Mouse (Mus musculus) intestine, embryonic 16.5 days (tissue): Measurements from ENCODE around the gene 3110018I06Rik. TPM values are rescaled to one million over a fixed set of nuclear protein-coding genes. Genes with fewer than 3 reads are reported as not detected.

ENCODE experiments used
- ATAC-seq: fragments of 200-750 bp; cut with Nextera tagmentation; 2 replicates; pipeline ENCODE4 v1.8.0; 2017; ENCODE audit warnings: moderate TSS enrichment, moderate library complexity
- H3K27ac ChIP-seq: fragments of 300-500 bp; sonication (generic); 2 replicates; pipeline ENCODE4 v1.5.1; 2014; ENCODE audit warnings: mild to moderate bottlenecking, low read length
- H3K27me3 ChIP-seq: fragments of 300-500 bp; sonication (generic); replicated peaks from 2 replicates; pipeline ENCODE4 v1.6.1; 2014; ENCODE audit warnings: low read length, control low read depth, mixed read lengths; ENCODE audit not compliant: control insufficient read depth, insufficient read depth
- H3K36me3 ChIP-seq: fragments of 300-500 bp; sonication (generic); 2 replicates; pipeline ENCODE4 v1.6.1; 2014; ENCODE audit warnings: low read length, control low read depth; ENCODE audit not compliant: control insufficient read depth, insufficient read depth
- H3K4me1 ChIP-seq: fragments of 300-500 bp; sonication (generic); 2 replicates; pipeline ENCODE4 v1.6.1; 2014; ENCODE audit warnings: low read length, control low read depth, mixed read lengths; ENCODE audit not compliant: control insufficient read depth, insufficient read depth
- H3K4me2 ChIP-seq: fragments of 300-500 bp; sonication (generic); 2 replicates; pipeline ENCODE4 v1.6.1; 2014; ENCODE audit warnings: low read depth, low read length, control low read depth
- H3K4me3 ChIP-seq: fragments of 300-500 bp; sonication (generic); 2 replicates; pipeline ENCODE4 v1.5.1; 2014; ENCODE audit warnings: mild to moderate bottlenecking, low read length
- H3K9ac ChIP-seq: fragments of 300-500 bp; sonication (generic); 2 replicates; pipeline ENCODE4 v1.6.1; 2014; ENCODE audit warnings: low read depth, low read length
- H3K9me3 ChIP-seq: fragments of 300-500 bp; sonication (generic); 2 replicates; pipeline ENCODE4 v1.6.1; 2016; ENCODE audit warnings: low read length, control low read depth; ENCODE audit not compliant: control insufficient read depth
- WGBS: fragments of 180-500 bp; shearing (Covaris S2); extraction: QIAGEN DNeasy Blood & Tissue Kit; methylation state at CpG from one replicate; pipeline ENCODE4 v1.1.7; 2014; 5-methylcytosine and 5-hydroxymethylcytosine counted together
- polyA plus RNA-seq: library from polyadenylated mRNA; unstranded; fragments of >200 nt; fragmentation: Nextera tagmentation; extraction: Ambion mirVana; gene quantifications from 2 replicates; pipeline ENCODE4 v1.2.1, GENCODE M21; 2015

The 3110018I06Rik gene
- polyA plus RNA-seq, 1 experiment from 2014 or later = not detected

DNA sequence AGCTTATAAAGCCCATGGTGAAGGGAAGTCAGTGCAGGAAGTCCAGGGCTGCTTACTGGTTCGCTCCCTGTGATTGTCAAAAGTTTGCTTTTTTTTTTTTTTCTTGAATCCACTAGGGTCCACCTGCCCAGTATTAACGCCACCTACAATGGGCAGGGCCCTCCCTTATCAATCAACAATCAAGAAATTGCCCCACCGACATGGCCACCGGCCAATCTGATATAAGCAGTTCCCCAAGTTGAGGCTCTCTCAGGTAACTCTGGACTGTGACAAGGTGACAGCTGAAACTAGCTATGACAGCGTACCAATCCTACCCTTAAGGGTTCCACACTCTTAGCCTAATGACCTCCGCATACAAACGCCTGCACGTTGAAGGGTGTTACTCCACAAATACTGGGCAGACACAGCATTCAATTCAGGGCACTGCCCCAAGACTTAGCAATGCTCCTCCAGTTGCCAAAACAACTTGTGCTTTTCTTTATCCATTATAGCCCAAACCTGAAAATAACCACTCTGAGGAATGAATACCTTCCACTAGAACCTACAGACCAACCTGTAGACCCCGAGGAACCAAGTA, 21.3 kb downstream of the 3110018I06Rik start:
- no peaks in the 10 kb centered on the region for H3K36me3 ChIP-seq
- no peak for ATAC-seq
- H3K9me3 ChIP-seq = no peaks in the 10 kb centered on the region
- 79% methylated on average over 9 of the region's 9 CpGs for WGBS
- H3K4me3 ChIP-seq = no peak overlapping the region
- no peaks in the 10 kb centered on the region for H3K4me1 ChIP-seq
- no peaks in the 10 kb centered on the region for H3K27me3 ChIP-seq
- no peak overlapping the region for H3K27ac ChIP-seq
- no peak overlapping the region for H3K4me2 ChIP-seq
- H3K9ac ChIP-seq = no peak overlapping the region

DNA sequence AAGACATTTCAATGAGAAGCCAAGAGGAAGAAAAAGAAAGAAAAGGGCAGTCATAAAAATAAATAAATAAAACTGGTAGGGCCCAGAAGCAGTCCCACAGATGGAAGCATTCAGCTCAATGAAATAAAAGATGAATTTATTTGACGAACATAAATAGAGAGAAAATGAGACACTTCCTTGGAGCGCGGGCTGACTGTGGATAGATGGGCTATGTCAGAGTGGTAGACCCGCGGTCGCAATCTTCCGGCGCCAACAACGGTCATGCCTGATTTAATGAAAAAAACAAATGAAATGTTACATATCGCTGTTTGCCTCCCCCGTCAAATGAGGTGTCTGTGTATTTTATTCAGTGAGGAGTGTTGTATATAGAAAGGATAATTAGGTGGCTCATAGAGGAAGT, 22.7 kb downstream of the 3110018I06Rik start:
- H3K4me3 ChIP-seq = no peak overlapping the region
- no peaks in the 10 kb centered on the region for H3K9me3 ChIP-seq
- H3K36me3 ChIP-seq = no peaks in the 10 kb centered on the region
- H3K4me1 ChIP-seq = no peaks in the 10 kb centered on the region
- no peak overlapping the region for H3K9ac ChIP-seq
- 89% methylated on average over 11 of the region's 11 CpGs for WGBS
- H3K4me2 ChIP-seq = no peak overlapping the region
- ATAC-seq = no peak
- no peaks in the 10 kb centered on the region for H3K27me3 ChIP-seq
- H3K27ac ChIP-seq = no peak overlapping the region

DNA sequence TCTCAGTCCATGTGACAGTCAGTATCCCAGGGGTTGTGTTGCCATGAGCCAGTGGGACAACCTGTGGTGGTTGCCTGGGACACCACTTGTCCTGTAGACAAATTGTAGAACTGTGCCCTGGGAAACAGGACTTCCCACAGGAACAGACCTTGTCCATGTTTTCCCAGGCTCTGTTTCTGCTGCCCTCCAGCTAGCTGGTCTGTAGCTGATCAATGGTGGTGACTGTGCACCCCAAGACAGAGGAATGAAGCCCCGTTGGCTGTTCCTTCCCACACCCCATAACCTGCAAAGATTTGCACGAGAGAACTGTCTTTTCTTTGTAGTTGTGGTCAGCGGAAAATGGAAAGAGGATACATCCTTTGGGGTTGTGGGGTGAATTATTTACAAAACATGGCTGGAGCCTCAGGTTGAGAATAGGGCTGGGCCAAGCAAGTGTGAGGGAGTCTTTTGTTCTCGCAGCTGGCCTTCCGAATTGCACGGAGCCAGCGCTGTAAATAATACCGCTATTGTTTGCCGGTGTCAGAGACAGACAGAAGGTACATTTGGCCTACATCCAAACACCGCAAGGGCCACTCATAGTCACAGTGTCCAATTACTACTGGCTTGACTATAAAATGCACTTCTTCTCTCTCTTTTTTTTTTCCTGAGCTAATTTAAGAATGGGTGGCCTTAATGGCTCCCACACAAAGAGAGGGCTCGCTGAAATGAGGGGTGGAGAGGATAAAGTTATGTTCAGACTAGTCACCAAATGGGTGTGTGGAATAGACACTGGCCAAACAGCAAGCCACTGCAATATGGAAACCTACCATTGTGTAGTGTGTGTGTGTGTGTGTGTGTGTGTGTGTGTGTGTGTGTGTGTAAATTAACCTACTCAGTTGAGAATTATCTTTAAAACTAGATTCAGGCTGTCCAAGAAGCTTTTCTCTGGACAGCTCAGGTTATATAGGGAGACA, 28.1 kb downstream of the 3110018I06Rik start:
- Histone ChIP-seq H3K36me3 (no peaks in the 10 kb centered on the region), H3K4me2 (no peak overlapping the region), H3K9ac (no peak overlapping the region), H3K27me3 (no peaks in the 10 kb centered on the region), H3K4me3 (no peak overlapping the region), H3K27ac (no peak overlapping the region), H3K9me3 (no peaks in the 10 kb centered on the region), H3K4me1 (no peaks in the 10 kb centered on the region)
- WGBS = 61% methylated on average over 11 of the region's 11 CpGs
- ATAC-seq = no peak

DNA sequence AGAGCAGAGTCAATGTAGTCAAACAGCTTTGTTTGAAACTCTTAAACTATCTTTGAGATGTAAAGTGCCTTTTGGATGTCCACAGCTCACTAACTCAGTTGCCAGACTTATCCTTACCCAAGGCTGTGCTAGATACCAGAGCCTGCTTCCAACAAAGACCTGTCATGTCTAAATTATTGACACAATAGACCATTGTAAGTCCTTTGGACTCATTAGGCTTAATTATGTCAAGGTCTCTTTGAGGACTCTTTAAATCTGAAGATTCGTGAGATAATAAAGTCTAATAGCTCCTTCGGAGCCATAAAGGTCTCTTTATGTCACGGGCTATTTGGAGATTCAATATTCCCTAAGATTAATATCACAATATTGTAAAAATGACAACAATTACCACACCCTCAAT, 32.5 kb downstream of the 3110018I06Rik start:
- Histone ChIP-seq H3K9ac (no peak overlapping the region), H3K27me3 (no peaks in the 10 kb centered on the region), H3K4me2 (no peak overlapping the region), H3K4me1 (no peaks in the 10 kb centered on the region), H3K27ac (no peak overlapping the region), H3K4me3 (no peak overlapping the region), H3K36me3 (no peaks in the 10 kb centered on the region), H3K9me3 (no peaks in the 10 kb centered on the region)
- ATAC-seq = no peak
- WGBS = 62% methylated on average over 3 of the region's 3 CpGs

DNA sequence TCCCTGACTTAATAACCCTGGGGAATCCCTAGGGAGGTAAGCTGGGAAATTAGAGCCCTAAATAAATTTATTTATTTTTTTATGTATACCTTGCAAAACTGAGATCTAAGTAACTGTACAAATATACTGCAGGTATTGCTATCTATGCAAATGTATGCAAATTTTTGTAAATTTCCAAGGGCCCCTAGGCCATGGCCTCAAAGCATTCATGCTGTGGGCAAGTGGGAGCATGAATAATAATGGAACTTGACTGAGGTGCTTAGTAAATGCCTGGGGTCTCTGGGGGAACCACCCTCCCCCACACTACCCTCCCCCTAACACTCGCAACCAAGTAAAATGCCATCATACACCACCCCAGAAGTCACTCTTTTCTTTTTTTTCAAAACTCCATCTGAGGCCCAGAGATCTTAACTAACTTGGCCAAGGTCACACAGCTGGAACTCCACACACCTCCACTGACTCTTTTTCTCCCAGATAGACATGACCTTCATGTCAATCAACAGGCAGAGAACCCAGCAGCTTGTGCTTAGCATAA, 40.0 kb downstream of the 3110018I06Rik start:
- Histone ChIP-seq H3K4me2 (no peak overlapping the region), H3K9me3 (no peaks in the 10 kb centered on the region; the same call in 1 of the 2 replicates), H3K4me1 (no peaks in the 10 kb centered on the region), H3K36me3 (no peaks in the 10 kb centered on the region), H3K27me3 (no peaks in the 10 kb centered on the region), H3K4me3 (no peak overlapping the region), H3K27ac (no peak overlapping the region), H3K9ac (no peak overlapping the region)
- 88% methylated on average over 1 of the region's 1 CpGs for WGBS
- ATAC-seq = no peak

DNA sequence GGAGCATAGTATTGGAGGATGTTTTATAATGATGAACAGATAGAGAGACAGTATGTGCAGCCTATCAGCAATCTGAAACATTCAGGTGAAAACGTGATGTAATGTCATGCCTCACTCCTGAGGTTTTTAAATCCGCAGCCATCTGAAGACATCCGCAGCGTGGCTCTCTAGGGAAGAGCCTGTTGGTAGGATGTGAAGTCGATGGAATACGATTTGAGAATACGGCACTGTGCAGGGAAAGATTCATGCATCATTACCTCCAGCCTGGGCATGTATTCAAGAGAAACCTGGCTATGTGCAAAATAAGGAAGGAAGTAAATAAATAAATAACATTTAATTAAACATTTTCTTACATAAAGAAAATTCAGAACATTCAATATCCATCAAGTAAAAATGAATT, 44.4 kb downstream of the 3110018I06Rik start:
- WGBS = 89% methylated on average over 7 of the region's 7 CpGs
- Histone ChIP-seq H3K27me3 (no peaks in the 10 kb centered on the region), H3K4me1 (no peaks in the 10 kb centered on the region), H3K36me3 (no peaks in the 10 kb centered on the region), H3K27ac (no peak overlapping the region), H3K9ac (no peak overlapping the region), H3K4me2 (no peak overlapping the region), H3K4me3 (no peak overlapping the region), H3K9me3 (no peaks in the 10 kb centered on the region; the same call in 1 of the 2 replicates)
- ATAC-seq = no peak
